Mouse (Mus musculus): ENCODE measurements around the gene Chrna7.

- no peak for TF ChIP-seq CTCF (conservative IDR thresholded peaks at IDR 0.05 in 1 of 2, IDR thresholded peaks at IDR 0.05 in 1 of 2; ENCODE audit: low read depth in 2 of 2, low read length in 2 of 2)
- TF ChIP-seq HCFC1 (IDR thresholded peaks at IDR 0.05; ENCODE audit: low read depth, low read length): no peak
- no peak for TF ChIP-seq JUND (conservative IDR thresholded peaks at IDR 0.05; ENCODE audit: low read depth, low read length)
- no peak for TF ChIP-seq ELF1 (IDR thresholded peaks at IDR 0.05; ENCODE audit: low read depth, low read length)
- no peak for TF ChIP-seq ZC3H11A (IDR thresholded peaks at IDR 0.05; ENCODE audit: low read depth, low read length)
- no peak for TF ChIP-seq USF1 (IDR thresholded peaks at IDR 0.05; ENCODE audit: low read depth, low read length)
These were observed 50.0 kb downstream of the Chrna7 start for GRCm38 (mm10) chr7:63162272-63162864.
